Mouse (Mus musculus) urinary bladder, postnatal 36 days (tissue): ENCODE measurements around the gene Arl6ip4.

ENCODE experiments used
- DNase-seq, 2 experiments: peaks; one replicate each; pipeline ENCODE4 v3.0.0; 2022; ENCODE audit warnings: low spot score in 2 of 2, mixed read lengths in 1 of 2

The Arl6ip4 gene

DNA sequence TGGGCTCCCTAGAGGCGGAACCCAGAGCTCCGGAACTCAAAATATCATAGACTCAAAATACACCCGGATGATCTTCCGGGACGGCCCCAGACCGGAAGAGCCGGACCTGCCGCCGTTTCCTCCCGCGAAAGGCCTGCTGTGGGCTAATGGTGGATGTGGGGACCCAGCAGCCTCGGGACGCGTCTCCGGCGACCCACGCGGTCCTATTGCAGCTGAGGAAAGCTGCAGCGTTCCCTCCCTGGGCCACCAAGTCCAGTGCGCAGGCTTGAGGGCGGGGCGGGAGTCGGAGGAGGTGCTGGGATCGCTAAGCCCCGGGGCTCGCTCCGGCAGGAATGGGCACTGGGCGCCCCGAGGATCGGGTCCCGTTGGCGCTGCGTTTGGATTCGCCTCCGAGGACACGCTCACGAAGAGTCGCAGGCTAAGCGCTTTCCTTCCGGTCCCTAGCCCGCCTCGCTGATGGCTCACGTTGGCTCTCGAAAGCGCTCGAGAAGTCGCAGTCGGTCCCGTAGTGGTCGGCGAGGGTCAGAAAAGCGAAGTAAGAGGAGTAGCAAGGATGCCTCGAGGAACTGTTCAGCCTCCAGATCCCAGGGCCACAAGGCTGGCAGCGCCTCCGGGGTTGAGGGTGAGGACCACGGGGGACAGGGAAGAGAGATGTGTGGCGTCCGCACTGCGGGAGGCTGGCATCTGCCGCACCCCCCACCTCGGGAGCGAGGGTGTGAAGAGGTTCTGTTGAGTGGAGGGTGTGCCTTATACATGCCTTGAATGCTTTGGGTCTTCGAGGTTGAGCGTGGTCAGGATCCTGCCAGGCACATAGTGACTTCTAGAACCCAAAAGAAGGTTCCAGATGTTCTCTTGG, at the start of gene Arl6ip4:
TSS of gene Arl6ip4 (plus strand) at position 100 of the 856 bp plus-strand sequence.
- DNase-seq: peak; percentile 66 to 67

- no peak for DNase-seq
These were observed 46.2 kb upstream of the Arl6ip4 start for GRCm38 (mm10) chr5:124069657-124070056.

GRCm38 (mm10) chr5:124073682-124074081, 42.2 kb upstream of the Arl6ip4 start:
- no peak for DNase-seq

GRCm38 (mm10) chr5:124074845-124075307, 41.0 kb upstream of the Arl6ip4 start:
- no peak for DNase-seq

DNA sequence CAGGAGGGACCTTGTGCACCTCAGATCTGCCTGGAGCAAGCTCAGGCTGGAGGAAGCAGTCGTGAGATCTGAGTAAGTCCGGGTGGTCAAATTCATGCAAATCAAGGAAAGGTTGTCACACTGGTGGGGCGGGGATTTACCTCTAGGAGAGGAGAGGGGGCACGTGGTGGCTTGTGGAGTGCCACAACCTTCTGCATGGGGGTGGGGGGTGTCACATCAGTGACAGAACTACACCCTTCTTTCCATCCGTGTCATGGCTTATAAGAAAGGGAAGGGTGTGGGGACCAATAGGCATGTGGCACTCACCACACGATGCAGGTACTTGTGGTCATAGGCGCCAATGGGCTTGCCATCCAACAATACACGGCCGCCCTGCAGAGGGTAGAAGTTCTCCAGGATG, 40.2 kb upstream of the Arl6ip4 start:
- no peak for DNase-seq

- no peak for DNase-seq
These were observed 39.3 kb upstream of the Arl6ip4 start for GRCm38 (mm10) chr5:124076559-124076958.

DNA sequence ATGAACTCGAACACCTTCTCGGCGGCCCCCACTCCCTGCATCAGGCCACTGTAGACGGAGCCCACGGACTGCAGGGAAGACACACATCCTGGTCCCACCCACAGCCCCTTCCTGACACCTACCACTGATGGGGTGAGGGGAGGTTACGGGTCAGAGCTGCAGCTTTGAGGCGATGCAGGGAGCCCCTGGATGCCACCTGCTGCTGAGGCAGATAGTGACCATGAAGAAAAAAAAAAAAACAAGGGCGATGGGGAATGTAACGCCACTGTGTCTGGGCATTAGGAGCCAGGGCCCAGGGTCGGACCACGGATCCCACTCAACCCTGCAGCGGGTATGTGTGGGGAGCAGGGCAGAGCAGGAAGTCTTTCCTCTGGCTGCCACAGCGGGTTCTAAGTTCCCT, 38.6 kb upstream of the Arl6ip4 start:
- DNase-seq: no peak

DNA sequence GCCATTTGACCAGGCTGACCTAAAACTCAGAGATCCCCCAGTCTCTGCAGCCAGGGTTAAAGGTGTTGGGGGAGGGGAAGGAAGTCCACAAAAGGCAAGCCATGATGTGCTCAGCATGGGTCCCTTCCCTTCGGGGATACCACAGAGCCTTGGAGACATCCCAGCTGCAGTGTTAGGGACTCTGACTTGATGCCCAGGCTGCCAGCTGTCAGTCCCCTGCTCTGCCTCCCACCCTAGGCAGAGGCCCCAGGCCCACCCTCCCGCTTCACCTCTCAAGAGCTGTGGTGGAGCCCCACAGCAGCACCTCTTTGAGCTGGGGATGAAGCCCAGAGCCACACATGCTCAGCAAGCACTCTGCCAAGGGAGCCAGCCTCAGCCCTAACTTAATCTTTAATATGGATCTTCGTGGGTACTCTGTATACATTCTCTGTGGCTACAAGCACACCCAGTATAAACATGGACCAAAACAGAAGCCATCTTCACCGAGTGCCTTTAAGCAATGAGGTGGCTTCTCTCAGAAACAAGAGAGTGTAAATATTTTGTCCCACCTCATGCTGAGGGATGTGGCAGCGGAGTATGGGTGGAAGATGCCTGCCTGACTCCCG, 37.9 kb upstream of the Arl6ip4 start:
- DNase-seq: no peak

DNA sequence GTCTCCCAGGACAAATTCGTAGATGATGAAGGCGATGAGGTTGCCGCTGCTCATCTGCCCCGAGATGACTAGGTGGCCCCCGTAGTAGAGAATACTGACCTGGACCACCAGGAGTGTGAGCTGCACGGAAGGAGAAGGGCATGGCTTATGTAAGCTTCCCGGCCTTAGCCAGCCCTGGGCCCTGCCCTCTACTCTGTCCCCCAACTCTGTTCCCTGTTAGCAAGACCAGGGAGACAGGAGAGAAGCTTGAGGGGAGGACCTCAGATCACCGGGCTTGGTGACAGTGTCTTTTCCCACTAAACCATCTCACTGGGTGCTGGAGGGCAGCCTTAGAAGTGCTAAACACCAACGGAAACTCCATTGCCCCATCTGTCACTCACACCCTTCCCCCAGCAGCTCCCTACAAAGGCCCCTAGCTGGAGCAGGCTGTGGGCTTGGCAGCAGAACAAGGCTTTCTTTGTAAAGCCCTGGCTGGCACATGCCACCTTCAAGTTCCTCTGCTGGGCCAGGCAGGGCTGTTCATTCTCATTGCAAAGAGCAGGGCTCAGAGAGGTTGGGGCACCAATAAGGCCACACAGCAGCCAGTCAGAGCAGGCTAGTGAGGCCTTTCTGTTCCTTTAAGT, 37.0 kb upstream of the Arl6ip4 start:
- DNase-seq: no peak

DNA sequence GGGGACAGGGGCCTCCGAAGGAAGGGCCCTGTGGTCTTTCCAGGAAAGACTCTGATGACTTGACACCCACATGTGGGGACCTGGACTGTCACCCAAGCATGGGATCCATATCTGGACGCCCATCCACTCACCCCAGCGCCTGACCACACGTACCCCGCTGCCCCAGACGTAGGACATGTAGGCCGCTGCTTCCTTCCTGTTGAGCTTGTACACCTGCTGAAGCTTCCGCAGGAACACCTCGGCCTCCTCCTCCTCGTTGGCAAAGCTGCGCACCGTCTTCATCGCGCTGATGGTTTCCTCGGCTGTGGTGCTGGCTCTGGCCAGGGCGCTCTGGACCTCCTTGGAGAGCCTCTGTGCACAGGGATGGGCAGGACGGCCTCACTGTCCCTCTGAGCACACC, 36.0 kb upstream of the Arl6ip4 start:
- no peak for DNase-seq

GRCm38 (mm10) chr5:124082447-124082846, 33.4 kb upstream of the Arl6ip4 start:
- DNase-seq: no peak

DNA sequence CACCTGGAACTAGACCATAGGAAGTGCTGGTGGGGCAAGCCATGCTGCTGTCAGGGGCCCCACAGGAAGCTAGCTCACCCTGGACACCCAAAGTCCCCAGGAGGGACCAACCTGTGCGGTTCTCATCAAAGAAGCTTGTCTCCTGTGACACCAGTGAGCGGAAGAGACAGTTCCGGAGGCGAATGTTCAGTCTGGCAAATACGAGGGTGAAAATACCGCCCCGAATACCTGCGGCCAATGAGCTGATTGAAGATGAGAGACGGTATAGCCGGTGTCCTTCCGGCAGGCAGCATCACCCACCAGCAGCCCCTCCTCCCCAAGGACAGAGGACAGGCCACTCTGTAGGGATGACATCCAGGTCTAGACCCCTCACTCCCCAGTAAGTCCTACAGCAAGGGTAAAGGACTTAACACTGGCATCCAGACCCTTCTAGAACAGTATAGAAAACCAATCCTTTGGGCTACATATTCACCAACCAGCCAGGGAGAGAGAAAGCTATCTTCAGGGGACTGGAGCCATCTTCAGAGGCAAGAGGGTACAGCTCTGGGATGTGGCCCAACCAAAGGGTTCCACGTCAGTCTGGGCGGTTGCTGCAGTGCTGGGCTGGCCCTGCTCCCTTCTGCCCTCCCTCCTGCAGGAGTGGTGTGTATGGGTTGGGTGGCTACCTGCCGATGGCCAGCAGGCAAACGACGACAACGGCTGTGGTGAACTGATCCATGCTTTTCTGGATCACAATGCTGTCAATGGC, 32.8 kb upstream of the Arl6ip4 start:
- DNase-seq: no peak

DNA sequence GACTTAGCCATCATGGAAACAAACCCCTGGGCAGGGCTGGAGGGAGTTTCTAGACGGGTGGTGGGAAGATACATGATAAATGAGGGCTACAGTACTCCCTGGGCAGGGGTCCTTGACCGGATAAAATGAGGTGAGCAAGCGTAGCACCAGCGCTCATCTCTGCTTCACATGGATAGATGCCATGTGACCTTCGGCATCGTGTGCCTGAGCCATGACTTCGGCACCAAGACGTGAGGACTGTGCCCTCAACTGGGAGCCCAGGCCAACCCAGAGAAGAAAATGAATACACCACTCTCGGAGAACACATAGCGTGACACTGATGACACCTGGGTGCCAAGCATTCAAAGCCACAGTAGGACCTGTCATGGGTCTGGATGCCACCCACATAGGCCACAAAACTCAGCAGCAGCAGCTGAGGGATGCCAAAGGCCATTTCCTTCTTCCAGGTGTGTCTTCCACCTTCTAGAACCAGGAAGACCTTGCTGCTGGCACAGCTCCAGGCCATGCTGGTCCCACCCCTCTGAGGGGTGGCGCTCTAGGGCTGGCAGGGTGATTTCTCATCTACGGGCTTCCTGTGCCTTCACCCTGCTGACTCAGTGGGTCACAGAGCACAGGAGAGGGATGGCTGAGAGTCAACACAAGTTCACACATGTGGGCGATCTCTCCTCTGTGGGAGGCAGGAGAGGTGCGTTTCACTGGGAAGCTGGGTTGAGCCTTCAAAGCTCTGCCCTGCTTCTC, 31.9 kb upstream of the Arl6ip4 start:
- DNase-seq: peak; percentile 69 to 86

GRCm38 (mm10) chr5:124084588-124085173, 31.2 kb upstream of the Arl6ip4 start:
- DNase-seq: peak; percentile 79 to 86

- DNase-seq: no peak
These were observed 30.4 kb upstream of the Arl6ip4 start for GRCm38 (mm10) chr5:124085513-124085912.

DNA sequence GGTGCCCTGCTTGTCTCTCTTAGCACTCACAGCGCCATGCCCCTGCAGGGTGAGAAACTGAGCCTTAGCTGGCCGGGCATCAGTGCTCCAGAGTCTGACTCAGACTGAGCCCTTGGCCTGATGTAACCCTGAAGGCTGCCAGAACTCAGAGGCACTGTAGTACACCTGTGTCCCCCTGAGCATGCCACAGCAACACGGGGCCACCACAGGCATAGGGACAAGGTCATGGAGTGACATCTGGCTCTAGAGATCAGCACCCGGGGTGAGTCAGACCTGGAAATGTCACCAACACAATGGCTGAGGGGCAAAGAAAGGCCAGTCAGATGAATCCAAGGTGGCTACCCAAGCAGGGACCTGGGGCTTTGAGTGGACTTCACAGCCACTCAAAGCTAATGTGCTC, 29.0 kb upstream of the Arl6ip4 start:
- DNase-seq: no peak

- no peak for DNase-seq
These were observed 26.0 kb upstream of the Arl6ip4 start for GRCm38 (mm10) chr5:124089868-124090267.

DNA sequence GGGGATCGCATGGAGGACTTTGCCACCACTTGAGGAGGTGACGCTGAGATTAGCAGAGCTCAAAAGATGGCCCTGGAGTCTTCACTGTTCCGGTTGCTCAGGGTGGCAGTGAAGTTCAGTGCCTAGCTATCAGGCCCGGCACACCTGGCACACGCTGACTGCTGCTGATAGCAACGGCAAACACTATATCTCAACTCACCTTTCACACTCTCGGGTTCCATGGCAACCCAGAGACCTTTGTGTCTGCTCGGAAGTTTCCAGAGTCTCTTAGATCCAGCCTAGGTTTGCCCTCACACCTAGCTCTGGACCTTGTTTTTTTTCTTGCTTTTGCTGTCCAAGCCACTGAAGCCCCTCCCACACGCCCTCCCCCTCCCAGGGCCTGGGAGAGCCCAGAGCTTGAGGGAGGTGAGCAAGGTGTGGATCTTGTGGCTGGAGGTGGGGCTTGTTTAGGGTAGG, 23.9 kb upstream of the Arl6ip4 start:
- no peak for DNase-seq

DNA sequence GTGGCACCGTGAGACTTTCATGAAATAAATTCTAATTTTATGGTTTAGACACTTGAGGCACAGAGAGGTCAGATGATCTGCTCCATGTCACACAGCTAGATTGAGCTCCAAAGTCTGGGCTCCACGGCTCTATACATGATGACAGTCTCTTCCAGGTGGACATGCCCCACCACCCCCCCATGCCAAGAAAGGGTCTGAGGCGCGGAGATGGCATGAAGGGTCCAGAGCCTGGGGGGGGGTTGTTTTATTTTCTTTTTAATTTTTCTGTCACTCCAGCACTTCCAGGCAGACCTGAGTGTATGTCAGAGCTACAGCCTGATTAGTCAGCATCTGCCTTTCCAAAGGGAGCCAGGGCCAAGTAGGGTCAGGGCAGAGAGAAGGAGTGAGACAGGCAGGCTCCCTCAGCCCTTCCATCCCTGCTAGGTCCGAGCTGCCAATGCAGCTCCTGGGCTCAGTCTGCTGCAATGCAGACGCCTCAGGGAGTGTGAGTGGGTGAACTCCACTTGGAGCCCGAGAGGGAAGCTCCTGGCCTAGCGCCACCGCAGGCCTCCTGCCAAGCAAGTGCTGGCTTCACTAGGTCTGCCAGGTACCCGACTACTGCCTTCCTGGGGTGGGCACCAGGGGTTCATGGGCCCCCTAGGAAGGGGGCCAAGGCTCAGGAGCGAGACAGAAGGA, 22.6 kb upstream of the Arl6ip4 start:
- DNase-seq: peak in 1 of 2 experiments; percentile 57
